Mouse (Mus musculus): Measurements from ENCODE around the gene Chd2.

The Chd2 gene

DNA sequence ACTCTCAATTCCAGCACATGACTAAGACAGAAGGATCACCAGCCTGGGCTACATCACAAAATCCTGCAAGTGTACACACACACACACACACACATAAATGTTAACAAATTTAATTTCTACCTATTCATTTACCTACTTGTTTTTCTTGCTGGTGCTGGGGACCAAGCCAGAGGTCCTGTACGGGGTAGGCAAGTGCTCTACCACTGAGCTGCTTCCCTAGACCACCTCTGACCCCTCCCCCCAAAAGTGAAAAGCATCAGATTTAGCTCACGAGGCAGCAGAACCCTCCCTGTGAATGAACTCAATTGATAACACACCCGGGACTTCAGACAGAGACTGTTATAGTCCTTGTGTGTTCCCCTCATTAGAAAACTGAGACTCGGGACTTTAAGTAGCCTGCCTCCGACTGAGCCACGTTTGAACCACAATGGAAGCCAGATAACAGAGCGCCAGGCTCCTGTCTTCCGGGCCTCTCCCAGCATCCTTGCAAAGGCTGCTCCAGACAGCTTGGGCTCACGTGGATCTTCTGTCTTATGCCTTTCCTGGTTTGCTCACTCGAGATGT is 19.9 kb upstream of the Chd2 start:
- peak; percentile 53 for DNase-seq (ENCODE audit: low read depth, low spot score)

DNA sequence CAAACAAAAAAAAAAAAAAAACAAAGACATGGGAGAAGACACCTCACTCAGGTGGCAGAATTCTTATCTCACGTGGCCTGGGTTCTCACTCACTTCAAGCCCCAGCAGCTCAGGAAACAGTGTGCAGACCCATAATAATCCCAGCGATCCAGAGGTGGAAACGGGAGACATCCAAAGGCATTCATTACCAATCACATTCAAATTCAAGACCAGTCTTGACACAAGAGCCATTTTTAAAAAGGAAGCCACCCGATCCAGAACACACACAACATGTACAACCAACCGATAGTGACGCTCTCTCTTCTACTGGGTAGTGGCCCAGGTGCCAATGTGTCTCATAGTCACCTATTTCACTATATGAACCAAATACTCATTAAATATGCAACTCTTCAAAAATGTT is 19.2 kb upstream of the Chd2 start:
- DNase-seq (ENCODE audit: low read depth, low spot score), result no peak

DNA sequence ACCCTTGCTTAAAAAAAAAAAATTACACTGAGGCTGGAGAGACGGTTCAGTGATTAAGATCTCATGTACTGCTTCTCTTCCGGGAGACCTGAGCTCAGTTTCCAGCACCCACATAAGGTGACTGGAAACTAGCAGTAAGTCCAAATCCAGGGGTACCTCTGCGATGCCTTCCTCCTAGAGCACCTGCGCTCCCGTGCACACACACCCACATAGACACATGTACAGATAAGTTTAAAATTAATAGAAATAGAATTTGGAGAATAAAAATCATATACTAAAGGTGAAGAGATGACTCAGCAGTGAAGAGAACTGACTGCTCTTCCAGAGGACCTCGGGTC is 18.2 kb upstream of the Chd2 start:
- DNase-seq (ENCODE audit: low read depth, low spot score), result no peak

DNA sequence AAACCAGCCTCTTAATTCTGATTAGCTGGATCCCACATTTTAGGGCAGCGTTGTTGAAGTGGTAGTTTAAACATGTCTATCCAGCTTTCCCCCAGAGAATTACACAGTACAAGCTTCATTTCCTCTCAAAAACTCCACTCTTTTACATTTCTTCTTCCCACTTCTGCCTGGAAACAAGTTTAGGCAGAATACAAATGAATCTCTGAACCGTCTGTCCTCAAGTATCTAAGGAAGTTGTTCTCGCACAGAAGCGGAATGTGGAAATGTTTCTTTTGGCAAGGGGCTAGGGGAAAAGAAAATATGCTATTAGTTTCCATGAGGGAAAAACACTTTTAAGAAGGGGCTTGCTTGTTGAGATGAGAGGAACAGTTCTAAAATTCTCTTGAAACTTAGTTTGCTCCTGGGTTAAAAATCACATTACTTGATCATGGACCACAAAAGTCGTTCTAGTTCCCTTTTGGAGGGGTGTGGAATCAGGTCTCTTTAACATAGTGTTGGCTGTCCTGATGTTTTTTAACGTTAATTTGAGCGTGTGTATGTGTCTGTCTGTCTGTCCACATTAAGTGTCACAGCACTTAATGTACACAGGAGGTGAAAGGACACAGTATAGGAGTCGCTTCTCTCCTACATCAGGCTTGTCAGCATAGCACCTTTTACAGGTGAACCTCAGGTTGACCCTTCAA is 17.7 kb upstream of the Chd2 start:
- DNase-seq (ENCODE audit: low read depth, low spot score), result no peak

DNA sequence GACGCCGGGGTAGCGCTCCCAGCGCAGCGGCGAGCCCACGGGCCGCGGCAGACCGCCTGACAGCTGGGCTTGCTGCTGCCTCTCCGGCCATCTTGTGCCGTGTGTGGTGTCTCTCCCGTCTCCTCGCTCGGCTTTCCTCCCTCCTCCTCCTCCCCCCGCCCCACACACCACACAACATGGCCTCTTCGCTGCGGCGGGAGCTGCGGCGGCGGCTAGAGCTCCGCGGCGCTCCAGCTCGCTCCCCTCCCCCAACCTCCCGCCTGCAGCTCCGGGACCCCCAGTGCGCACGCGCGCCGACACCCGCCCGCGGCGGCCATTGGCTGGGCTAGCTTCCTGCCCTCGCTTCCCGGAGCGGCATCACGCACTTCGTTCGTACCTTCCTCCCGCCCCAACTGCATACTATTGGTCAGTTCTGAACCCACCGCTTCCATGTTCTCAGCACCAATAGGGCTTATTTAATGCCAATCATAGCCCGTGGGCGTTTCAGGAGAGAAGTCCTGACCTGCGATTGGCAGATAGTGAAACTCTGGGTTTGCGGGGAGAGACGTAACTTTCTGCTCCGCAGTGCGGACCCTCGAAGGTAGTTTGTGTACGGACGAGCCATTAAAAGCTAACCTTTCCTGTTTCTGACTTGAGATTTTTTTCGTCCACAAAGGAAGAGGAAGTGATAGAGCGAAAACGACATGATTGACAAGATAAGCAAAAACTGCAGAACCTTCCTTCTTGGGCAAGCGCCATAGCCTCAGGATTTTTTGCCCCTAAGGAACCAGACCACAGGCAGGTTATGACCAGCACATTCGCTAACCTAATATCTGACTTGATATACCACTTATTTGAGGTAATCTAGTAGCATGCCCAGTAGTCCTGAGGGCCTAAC is 16.9 kb upstream of the Chd2 start:
- DNase-seq (ENCODE audit: low read depth, low spot score), result peak; percentile 100

DNA sequence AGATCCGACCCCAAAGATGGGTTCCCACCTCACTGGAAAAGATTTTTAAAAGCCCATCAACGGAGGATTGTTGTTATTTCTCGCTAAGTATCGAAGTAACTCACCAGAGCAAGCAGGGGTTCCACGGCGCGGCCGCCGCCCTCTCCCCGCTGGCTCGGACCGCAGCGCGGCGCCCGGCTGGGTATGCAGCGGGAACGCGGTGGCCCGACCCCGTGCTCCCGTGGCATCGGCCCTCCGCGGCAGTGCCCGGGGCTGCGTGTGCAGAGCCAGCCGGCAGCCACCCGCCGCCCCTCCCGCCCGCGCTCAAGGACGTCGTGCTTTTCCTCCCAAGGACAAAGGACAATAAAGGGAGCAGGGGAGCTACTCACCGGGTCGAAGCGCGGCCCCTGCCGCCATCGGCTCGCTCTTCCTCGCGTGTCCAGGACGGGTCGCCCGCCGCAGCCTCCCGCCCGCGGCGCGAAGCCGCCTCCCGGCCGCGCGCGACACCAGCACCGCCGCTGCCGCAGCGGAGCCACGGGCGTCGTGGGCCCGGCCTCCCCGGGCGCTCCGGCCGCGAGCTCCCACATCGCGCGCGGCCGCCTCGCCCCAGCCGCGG is 16.1 kb upstream of the Chd2 start:
- DNase-seq (ENCODE audit: low read depth, low spot score), result peak; percentile 46

DNA sequence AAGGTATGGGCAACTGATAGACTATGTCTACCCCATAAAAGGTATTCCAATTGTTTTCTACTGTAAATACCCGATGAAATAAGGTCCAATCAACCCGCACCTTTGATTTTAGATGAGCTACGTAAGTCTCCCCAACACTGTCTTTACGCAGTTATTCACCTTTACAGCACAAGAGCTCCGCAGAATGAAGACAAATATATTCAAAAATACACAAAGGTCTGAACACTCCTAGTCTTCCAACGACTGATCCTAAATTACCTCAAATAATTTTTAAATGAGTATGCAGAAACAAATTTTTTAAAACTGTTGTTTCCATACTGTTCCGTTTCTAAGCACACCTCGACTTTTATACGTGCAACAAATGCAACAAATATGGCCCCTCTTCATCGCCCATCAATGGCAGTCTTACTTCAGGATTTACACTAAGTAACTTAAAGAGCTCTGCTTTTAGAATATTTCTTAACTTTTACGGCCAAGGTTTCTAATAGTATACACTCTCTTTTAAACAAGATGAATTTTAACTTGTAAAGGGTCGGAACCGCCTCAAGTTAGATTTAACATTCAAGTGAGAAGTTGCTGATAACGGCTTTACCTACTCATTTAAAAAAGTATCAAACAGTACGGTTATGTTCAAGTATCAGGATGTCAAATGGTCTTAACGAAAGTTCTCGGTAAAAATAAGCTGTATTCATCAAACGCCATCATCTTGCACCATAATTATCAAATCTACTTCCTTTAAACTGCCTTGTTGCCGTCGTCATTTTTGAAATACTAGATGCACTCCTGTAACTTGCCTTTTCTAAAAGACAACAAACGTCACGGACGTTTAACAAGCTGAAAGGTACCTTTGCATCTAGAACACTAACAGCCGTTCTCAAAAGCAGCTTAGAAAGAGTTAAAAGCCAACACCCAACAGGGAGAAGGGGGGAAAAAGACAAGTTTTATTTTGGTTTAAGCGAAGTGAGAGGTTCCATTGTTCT is 15.3 kb upstream of the Chd2 start:
- peak; percentile 47 for DNase-seq (ENCODE audit: low read depth, low spot score)

DNA sequence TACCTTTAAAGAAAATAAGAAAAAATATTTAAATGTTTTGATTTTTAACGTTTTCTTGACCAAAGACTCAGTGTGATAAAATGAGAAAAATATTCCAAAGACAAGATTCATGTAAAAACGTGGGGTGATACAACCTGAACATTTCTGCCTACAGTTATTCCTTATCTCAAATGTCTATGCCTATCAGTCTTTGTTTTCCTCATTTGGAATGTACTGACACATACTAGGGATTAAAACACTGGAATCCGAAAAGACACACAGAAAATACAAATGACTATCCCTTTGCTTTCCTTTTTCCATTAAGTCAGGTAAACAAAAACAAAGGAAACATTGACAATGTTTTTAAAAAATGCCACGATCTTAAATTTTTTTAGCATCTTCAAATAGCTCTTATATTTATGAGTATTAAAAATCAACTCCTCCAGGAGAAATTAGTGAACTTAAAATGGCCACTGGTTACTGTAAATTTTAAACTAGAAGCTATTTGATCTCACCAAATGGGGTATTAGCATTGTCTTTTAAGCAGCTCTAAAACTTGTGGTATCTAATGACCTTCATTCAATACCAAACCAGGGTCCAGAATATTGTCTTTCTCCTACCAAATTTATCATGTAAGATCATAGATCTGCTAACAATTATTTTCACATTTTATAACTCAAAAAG is 14.4 kb upstream of the Chd2 start:
- DNase-seq (ENCODE audit: low read depth, low spot score), result no peak

DNA sequence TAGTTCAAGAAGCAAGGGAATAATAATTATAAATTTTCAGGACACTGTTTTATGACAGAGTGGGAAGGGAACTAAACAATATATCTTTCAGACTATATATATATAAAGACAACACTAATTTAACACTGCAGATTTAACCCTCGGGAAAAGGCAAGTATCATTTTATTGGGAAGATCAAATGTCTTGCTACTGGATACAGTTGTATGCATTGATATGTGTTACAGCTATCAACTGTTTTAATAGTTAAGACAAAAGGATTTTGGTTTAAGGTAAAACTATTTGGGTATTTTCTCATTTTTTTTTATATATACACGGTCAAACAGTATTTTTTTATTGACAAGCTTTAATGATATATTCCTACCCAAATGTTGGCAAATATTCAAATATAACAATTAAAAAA is 13.2 kb upstream of the Chd2 start:
- no peak for DNase-seq (ENCODE audit: low read depth, low spot score)

DNA sequence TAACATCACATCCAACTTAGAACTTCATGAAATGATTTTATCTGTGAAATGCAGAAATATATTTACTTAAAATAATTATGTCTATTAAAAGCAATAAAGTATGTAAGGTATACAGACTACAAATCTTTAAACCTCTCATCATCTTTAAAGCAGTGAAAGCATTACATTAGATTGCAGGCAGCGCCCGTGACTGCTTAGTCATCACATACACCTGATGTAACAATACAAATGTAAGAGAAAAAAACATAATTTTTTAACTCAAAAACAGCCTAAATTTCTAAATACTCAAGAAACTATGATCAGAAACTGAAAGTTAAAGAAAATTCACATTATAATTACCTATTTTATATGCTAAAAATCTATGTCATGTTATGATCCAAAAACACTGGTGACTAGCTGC is 11.5 kb upstream of the Chd2 start:
- DNase-seq (ENCODE audit: low read depth, low spot score), result no peak

DNA sequence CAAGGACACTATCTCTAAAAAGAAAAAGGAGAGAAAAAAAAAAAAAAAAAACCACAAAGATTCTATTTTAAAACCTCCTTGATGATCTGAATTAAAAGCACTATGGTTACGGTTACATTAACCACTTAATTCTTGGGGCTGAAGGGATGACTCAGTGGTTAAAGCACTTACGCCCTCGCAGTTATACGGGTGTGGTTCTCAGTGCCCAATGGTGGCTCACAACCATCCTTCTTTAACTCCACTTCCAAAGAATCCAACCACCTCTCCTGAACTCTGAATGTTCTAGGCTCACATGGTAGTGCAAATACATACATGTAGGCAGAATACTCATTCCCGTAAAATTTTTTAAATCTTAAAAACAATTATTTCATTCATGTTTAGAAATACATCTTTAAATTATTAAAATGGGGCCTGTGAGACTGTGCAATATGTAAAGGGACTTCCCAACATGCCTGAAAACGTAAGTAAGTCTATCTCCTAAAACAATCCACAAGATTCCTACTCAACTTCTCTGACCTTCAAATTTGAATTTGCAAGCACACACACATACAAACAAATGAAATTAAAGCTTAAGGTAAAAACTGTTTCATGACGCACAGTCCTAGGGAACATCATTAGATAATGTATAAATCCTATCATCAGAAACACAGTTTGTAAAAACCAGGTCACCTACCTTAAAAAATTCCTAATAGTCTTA is 10.6 kb upstream of the Chd2 start:
- no peak for DNase-seq (ENCODE audit: low read depth, low spot score)

DNA sequence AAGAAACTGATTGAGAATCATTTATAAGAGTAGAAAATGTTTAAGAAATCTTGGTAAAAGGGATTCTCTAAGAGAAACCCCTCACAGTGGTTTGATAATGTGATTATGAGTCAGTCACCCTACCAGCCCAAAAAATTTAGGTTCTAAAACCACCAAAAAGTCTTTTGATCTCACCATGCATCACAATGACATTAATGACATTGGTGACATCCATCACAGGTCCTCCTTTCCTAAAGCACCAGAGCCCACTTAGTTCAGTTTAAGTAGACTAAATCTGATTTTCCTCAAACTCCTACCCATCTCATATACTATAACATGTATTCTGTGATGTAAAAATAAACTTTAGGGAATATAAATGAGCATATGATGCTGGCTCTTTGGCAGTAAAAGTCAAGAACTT is 9.7 kb upstream of the Chd2 start:
- DNase-seq (ENCODE audit: low read depth, low spot score), result no peak

DNA sequence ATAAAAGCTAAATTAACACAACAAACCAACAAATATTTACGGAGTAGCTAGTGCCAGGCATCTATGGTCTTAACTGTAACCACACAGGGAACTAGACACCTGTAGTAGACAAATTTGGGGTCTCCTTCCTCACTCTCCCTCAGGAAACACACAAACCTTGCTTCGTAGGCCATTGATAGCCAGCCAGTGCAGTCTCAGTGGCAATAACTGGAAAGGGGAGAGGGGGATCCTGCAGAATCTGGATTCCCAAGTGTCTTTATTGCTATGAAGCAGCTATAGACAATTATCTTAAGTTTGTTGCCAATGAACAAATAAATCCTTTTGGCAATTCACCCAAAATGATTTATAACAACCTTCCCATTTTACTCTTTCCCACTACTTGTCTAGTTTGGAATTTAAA is 6.4 kb upstream of the Chd2 start:
- DNase-seq (ENCODE audit: low read depth, low spot score), result no peak

DNA sequence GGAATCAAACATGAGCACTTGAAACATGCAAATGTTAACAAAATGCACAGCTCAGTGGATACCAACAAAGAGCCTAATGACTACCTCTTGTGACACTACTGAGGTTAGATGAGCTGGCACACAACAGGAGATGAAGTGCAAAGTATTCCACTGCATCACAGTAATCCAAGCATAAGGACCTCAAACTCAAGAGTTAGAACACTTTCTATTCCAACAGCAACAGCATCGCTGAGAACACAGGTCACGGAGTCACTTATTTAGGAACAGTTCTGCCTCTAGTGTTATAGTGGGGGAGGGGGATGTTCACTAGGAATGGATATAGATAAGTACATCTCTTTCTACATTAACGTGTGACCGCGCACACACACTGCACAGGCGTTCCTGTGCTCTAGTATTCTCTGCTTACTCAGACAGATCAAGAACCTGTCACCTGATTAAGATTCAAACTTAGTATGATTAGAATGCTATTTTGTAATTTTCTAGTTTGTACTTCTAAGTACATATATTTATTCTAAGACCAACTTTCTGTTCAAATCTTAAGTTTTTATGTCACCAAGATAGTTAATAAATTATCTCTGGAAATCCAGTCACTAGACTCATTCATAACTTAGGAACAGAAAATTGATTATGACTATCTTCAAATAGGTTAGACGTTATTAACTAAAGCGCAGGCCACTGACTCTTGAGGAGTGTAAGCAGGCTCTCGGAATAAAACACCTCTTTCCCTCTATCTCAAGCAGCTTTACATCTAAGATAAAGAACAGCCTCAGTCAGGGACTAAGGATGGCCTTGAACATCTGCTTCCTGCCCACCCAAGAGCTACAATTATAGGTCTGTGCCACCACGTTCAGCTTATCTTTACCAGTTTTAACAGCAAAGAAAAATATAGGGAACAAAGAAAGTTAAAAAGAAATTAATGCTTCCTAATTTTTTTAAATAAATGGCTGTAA is 5.2 kb upstream of the Chd2 start:
- no peak for DNase-seq (ENCODE audit: low read depth, low spot score)

DNA sequence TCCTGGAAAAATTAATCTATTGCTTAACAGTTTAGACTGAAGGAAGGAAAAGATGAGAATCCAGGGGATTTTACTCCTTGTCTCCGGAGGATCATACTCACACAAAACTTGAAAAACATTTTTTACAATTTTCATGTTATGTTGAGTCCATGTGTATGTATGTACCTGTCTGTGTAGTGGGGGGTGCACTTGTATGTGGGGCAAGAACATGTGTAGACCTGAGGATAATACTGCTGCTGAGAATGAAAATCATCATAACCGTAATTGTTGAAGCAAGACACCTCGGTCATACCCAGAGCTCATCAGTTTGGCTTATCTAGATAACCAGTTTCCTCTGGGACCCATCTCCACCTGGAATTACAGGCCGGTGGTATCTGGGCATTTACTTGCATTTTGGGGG is 3.4 kb upstream of the Chd2 start:
- DNase-seq (ENCODE audit: low read depth, low spot score), result no peak

DNA sequence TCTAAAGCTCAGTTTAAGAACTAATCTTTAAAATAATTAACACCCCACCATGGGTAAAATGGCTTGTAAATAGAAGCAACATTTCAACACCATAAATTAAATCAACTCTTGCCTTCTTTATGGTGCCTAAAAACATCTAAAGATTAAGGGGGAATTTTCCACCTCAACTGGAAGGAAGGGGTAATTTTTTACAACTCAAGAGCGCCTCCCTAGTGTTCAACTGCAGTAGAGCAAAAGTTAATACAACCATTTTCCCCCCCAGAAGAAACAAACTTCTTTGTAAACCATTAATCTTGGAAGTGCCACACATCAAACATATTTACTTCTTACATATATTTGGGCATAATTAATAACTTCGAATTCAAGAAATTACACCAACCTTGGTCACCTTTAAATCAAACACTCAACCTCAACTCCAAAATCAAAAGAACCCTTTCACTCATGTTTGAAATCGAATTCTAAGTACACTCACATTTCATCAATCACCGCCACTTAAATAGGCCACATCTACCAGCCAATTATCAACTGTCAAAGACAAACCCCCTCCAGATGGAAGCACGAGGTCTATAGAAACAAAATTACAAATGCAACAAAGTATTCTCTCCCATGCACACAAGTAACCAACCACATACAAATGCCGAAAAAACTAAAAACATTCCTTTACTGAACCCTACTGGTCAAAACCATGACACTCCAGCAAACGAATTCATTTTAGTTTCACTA is 662 bp upstream of the Chd2 start:
- DNase-seq (ENCODE audit: low read depth, low spot score), result no peak

DNA sequence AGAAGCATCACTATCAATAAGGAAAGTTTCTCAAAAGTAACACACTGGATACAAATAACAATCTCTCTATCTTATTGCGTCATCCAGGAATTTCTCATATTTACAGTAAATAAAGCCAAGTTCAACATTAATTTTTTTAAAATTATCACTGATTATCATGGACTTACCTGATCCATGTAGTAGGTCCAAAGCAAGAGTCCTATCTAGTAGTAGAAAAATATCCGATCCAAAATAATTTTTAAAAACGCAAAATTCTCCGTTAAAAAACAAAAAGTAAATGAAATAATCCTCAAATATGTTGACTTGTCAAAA is 595 bp downstream of the Chd2 start:
- no peak for DNase-seq (ENCODE audit: low read depth, low spot score)

DNA sequence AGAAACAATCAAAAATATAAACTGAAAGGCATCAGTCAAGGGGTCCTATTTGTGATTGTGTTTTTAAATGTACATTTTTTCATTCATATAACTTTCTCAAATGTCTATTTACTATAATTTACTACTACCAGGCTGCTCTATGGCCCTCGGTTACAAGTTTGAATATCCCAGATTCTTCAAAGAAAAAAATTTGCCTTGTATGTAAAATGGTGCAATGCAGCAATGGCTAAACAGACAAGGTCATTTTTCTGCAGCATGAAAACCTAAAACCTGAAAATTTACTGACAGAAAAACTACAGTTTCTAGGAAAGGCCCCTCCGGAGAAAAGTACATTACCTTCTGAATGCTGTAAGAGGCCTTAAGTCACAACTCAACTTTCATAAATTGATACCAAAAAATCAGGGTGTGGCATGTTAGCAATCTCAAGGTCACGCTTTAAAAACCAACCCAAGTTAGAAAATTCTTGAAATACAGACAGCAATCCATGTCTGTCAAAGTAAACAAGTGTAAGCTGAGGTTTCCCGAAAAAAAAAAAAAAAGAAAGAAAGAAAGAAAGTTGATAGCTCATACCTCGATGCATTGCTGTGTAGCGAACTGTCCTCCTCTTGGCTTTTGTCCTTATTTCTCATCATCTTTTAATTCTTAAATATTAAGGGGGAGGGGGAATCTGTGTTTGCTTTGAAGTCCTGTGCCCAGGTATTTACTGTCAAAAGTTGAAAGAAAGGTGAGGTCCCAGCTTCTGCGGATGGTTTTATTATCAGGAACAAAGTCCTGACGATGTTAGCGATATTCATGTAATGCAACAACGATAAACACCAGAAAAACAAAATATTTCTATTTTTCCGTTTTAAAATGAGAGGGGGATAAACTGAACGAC is 1.2 kb downstream of the Chd2 start:
- DNase-seq (ENCODE audit: low read depth, low spot score), result no peak

Data from ES-CJ7 (cell line).